Mouse (Mus musculus): Measurements from ENCODE around the gene Atf7ip.
A peak's percentile ranks its signal among the peaks of the same experiment; 100 is the strongest.
"Not testable (repeated sequence)": the region's sequence is repeated elsewhere in the genome, so short reads cannot be mapped to it uniquely, and the experiment has no call there.

Gene Atf7ip

DNA sequence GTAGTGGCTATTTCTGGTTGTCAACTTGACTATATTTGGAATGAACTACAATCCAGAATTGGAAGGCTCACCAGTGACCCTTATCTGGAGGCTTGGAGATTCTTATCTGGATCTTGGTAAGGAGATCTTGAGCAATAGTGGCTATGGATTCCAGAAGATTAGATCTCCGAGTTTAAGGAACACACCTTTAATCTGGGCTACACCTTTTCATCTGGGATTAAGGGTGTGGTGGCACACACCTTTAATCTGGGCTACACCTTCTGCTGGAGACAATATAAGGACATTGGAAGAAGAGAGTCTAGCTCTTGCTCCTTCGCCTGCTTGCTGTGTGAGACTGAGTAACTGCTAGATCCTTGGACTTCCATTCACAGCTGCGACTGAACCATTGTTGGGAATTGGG, at the start of gene Atf7ip:
Atf7ip (plus strand) TSS at position 301 of the 400 bp plus-strand sequence.
- DNase-seq (ENCODE audit: low read depth) = not testable (repeated sequence)

DNA sequence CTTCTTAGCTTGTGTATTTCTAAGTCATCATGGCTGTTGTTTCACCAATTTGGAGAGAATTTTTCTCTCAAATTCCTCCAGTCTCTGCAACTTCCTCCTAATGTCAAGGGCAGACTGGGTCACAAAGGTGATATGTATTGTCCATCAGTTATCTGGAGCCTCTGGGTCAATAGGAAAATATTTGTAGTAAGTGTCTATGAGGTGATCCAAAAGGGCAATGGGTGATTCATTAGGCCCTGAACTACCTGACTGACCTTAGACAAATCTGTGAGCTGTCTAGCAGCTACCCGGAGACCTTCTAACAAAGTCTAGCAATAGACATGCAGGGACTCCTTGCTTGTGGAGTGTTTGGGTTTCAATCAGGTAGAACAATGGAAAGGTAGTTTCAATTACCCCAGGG, 49.7 kb upstream of the Atf7ip start:
- no peak for DNase-seq (ENCODE audit: low read depth)

DNA sequence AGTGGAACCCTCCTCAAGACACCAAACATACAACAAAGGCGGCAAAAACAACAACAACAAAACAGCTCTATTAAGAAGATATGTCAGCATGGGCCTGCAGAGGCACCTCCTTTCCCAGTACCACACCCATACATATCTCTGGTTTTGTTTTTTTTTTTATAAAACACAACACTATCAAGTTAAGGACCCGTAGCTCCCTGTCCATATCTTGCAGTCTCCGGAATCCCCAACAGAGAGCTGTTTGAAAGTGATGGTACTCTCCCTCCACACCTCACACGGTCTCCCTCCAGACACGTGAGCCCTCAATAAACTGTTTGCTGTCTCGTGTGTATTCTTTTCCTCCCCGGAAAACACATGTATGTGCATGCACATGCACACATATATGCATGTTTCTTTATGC, 46.8 kb upstream of the Atf7ip start:
- DNase-seq (ENCODE audit: low read depth) = no peak

DNA sequence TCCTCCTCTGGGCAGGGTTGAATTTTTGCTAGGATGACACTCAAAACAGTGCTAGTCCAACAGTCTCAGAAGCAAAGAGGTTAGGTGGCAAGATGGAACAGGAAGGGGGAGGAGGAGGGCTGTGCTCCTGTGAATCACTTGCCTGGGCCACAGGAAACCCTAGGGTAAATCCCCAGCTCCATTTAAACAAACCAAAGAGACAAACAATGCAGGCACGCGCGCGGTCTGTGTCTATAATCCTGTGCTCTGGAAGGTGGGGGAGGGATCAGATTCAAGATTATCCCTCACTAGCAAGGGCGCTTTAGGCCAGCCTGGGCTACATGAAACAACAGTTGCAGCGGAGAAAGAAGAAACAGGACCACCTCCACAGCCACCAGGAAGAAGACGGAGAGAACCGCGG, 42.5 kb upstream of the Atf7ip start:
- no peak for DNase-seq (ENCODE audit: low read depth)

DNA sequence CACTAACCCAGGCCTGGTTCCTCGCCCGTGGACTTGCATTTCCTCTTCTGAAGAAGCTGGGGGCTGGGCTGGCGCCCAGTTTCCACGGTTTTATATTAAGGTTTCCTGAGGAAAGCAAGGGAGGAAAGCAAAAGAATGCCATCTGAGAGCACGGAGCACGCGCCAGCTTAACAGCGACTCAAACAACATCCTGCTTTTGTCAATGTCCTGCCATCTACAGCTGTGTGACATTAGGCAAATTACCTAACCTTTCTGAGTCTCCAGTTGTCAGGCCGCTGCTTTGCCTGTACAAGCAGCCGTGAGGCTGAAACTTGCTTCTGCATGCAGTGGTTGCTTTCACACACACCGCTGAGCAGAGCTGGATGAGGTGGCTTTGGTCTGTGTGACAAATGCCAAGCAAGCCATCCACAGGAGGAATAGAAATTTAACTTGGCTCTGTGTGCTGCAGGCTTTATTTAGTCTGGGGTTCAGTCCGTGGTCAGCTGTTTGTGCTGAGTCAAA, 41.8 kb upstream of the Atf7ip start:
- DNase-seq (ENCODE audit: low read depth) = no peak

DNA sequence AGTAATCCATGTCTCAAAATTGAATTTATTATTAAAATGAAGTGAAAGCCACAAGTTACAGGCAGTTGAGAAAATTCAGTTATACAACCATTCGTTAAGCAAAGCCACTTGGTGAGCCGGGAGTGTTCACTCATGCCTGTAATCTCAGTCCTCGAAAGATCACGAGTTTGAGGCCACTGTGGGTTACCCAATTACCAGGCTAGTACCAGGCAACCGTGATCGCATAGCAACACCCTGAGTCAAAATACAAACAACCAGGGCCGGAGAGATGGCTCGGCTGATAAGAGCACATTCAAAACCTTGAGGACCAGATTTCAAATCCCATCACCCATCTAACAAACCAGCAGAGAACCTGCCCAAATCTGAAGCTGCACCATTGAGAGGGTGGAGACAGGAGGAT, 40.9 kb upstream of the Atf7ip start:
- DNase-seq (ENCODE audit: low read depth) = no peak

DNA sequence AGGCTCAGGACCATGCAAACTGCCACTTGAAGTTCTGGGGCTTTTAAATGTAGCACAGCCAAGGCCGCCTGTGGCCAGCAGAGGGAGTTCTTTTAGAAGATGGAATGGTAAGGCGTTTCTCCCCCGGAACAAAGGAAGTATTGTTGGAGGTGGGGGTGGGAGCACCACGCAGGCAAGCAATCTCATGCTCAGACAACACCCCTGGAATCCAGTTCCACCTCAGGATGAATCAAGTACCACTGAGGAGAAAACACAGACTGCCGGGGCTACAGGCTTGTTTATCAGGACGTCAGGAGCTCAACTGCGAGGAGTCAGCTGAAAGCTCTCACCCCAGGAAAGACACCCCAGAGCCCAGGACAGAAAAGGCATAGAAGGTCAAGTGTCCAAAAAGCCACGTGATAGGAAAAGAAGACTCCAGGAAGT, 40.0 kb upstream of the Atf7ip start:
- DNase-seq (ENCODE audit: low read depth) = peak; percentile 87

DNA sequence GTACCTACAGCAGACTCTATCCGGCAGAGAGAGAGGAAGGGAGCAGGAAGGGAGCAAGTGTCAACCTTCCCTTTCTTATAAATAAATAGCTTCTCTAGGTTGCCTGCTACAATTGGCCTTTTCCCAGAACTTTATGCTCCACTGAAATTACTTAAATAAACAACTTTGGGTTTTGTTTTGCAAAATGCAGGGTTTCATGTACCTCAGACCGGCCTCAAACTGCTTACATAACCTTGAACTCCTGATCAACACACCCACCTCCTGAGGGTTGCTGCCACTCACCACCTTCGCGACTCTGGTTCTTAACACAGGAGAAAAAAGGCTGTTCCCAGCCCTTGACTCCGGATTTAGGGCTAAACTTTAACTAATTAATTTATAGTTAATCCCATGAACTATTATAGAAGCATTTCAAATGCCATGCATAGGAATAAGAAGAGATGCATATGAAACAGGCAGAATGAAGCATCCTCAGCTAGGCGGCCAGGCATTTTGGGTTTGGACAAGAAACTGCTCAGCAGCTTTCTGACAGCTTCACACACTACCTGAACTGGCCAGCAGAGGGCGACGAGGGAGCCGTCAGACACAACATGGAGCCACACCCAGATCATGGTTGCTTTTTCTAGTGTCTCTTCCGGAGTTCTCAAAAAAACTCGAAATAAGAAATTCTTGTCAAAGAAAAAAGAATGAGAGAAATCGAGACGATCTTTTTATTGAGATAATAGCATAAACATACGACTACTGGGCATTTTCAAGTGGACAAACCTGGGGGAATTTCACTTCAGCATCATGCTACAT, 38.8 kb upstream of the Atf7ip start:
- peak; percentile 88 for DNase-seq (ENCODE audit: low read depth)

DNA sequence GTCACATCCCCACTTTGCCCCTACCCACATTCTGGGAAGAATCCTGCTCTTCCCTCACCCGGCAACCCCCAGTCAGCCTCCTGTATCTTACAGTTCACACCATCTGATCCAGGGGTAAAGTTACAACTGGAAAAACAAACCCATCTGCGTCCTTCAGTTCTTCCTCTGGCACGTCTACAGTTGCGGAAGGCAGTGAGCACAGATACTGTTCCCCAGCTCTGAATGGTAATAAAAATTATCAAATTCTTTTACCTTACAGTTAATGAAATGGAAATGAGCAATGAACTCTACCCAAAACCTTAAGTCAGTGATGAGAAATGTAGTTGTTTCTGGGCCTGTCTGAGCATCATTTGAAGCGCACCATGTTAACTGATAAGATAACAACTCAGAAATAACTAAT, 38.1 kb upstream of the Atf7ip start:
- peak; percentile 42 for DNase-seq (ENCODE audit: low read depth)

DNA sequence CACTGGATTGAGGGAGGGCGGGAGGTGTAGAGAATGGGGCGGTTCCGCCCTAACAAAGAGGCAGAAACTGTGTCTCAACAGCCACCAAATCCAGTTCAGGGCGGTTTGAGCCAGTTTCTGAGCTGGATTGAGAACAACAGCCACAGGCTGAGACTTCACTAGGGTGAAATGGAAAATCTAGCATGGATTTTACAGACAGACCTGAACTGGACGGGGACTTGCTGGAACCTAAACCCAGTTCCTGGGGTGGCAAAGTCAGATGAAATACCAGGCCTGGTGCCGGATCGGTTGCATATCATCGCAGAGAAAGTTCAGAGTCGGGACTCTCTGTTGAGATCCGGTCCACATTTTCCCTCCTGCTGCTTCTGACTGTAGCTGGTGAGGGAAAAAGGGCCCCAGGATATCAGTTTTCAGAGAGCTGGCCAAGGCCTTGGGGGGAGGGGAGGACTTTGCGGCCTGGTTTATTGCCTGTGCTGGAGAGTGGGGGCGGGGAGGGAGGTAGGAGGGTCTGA, 37.5 kb upstream of the Atf7ip start:
- DNase-seq (ENCODE audit: low read depth) = peak; percentile 99

DNA sequence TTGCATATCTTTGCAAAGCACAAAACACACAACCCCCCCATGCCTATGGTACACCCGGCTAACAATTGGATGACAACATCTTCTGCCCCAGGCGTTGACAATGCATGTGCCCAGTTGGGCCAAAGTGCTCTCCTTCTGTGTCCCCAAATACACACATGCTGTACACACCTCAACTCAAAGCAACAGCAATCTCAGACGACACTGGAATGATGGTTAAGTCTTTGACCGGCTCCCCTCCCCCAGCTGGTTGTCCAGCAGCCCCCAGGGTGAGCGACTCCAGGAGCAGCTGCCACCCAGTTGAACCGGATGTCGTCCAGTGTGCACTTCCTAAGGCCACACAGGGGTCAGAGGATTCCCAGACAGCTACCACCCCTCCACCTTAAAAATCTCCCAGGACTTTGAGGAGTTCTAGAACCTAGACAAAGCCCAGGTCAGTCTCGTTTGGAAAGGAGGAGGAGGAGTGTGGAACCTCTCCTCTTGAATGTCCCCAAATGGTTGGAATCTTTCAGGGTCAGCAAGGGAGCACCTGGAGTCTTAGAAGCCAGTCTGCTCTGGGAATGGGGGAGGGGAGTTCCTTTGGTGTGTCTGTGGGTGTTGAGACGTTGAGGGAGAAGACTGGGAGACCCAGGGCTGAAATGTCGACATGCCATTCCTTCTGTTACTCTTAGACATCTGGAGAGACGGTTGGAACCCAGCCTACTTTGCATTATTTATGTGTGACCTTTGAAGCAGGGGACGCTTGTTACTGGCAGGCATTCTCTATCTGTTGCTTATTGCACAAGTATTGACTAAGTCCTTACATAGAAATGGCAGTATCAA, 36.8 kb upstream of the Atf7ip start:
- no peak for DNase-seq (ENCODE audit: low read depth)

DNA sequence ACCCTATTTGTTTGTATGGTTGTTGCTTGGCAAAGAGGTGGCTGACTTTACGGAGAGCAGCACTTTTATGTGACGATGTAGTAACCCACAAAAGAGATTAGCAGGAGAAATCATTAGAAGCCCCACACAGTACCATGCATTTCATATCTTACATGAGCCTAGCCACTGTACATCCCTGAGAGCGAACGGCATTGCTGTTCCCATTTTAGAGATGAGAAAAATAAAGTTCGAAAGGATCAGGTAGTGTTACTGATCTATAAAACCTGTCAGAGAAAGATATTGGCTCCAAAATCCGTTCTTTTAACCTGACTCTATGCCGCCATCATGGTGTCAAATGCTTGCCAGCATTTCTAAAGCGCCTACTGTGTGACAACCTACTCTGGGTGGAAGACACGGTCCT, 36.2 kb upstream of the Atf7ip start:
- no peak for DNase-seq (ENCODE audit: low read depth)

DNA sequence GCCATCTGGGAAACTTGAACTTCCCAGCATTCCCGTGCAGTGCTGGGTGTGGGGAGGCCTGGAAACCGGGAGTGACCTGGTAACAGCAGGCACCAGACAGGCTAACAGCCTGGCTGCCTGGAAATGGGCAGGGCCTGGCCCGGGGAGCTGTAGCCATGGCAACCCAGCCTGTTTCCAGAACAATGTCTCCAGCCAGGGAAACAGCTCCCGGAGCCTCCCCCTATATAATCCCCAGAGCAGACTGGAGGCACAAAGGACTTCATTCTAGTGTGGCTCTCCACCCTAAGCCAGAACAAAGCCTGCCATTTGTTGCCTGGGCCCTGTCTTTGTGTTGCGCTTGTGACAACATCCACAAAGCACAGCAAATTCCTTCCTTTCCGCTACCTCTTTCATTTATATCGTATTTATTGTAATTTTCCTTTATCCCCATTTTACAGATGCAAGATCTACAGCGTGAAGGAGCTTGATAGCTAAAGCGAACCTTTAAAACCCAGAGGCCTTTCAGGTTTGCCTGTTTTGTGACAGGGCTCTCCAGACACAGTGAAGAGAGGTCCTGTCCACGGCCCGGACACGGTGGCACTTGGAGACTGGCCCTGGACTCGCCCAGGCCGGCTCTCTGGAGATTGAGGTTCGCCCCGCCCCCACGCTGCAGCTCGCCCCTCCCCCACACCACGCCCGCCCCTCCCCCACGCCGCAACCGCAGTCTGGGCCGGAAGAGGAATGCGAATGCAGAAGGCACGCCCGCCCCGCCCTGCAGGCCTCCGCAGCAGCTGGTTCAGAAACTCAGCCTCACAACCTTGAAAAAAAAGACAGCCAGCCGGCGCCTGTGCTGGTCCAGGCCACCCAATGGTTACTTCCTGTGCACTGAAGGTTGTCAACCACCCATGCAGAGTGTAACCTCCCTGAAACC, 35.4 kb upstream of the Atf7ip start:
- DNase-seq (ENCODE audit: low read depth) = peak; percentile 81

DNA sequence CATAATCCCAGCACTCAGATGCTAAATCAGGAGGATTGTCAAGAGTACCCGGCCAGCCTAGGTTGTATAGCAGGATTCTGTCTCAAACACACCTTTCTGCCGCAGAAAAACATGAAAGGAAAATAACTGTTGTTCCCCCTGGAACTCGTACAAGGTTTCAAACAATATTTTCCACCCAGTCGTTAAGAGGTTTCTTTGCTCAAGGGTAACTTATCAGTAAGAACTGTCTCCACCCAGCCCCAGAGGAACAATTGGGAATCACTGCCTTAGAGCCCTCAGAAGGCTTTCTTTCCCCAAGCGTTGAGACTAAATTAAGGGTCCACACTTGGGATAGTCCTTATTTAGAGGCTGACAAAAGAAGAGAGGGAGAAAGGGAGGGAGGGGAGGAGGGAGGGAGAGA, 34.4 kb upstream of the Atf7ip start:
- DNase-seq (ENCODE audit: low read depth) = no peak

DNA sequence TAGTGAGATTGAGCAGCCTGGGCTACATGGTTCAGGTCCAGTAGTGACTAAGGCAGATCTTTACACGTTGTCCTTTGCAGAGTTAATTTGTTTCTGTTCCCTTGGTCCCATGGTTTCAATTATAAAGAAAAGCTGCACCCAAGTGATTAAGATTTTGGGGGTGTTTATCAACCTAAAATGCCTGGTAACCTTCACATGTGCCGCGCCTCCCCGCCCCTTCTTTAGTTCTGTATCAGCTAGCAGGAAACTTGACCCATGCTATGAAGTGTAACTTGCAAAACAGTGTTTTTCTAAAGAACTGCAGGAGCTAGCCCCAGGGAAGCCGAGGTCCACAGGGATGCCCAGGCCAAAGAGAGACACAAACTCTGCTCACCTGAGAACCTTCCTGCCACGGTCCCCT, 33.2 kb upstream of the Atf7ip start:
- DNase-seq (ENCODE audit: low read depth) = no peak

DNA sequence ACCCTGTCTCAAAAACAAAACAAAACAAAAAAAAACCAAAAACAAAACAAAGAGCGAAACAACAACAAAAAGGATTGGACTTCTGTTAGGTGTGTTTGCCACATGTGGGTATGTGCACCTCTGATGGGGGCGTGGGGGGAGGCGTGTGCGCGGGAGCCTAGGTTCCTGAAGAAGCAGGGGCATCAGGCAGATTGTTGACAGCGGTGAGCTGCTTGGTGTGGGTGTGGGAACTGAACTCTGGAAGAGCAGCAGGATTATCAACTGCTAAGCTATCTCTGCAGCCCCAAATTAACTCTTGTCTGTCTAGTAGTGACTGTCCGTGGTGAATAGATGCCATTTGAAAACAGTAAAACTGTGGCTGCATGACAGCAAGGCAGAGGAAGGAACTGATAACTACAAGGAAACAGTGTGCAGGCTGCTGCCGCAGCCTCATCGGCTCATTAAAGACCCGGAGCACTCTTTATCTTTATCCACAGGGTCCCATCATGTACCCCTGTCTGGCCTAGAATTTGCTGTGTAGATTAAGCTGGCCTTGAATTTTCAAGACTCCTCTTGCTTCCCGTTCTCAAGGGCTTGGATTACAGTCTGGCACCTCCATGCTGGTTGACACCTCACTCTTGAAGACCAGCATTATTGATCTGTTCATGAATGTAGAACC, 32.4 kb upstream of the Atf7ip start:
- no peak for DNase-seq (ENCODE audit: low read depth)

DNA sequence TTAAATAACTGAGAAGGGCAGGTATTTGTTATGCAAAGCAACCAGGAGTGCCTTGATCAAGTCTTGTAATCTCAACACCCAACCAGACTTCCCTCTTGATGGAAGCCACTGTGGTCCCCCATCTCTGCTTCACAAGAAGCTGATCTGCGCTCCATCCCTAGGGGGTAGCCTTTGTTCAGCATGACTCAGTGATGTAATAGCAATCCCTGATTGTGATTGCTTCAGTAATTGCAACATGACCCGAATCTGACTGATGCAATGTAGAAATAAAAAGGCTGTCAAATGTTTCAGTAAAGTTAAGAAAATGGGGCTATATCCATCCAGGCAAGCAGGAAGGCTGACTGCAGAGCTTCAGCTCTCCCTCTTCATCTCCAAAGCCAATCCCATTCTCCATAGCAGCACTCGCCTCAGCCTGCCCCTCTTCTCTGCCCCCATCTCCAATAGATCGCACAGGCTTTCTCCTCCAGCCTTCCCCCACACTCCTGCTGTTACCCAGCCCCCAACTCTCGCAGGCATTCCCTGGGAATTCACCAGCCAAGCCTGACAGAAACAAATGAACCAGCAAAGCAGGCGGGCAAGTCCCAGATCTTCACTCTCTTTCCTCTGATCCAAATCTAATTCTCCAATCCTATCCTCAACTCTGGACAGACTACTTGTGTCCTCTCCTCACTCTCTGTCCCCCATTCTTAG, 30.7 kb upstream of the Atf7ip start:
- peak; percentile 79 for DNase-seq (ENCODE audit: low read depth)

DNA sequence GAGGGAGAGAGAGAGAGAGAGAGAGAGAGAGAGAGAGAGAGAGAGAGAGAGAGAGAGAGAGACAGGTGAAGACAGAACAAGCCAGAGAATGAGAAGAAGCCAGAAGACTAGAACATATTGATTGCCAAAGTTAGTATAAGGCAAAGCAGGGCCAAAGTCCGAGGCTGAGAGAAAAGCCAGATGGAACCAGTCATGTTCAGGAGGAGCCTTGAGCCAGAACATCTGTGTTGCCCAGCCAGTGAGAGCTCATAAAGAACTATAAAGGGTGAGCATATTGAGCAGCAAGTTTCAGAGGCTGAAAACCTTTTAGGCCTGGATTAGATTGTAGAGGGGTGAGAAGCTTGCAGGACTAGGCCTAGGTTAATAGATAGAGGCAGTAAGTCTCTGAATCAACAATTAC, 28.1 kb upstream of the Atf7ip start:
- no peak for DNase-seq (ENCODE audit: low read depth)

DNA sequence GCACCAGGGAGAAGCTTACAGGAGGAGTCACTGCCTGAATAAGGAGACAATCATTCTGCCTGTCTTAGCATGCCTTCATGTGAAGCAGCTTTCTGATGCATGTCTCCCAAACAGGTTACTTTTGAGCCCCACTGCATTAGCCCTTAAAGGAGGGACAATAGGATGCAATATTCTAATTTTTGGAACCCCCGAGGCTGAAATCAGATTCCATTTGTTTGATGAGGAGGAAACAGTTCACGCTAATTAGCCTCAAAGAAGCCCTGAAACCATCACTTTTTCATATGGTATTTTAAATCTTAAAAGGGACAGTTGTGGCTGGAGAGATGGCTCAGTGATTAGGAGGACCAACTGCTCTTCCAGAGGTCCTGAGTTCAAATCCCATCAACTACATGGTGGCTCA, 22.4 kb upstream of the Atf7ip start:
- no peak for DNase-seq (ENCODE audit: low read depth)

DNA sequence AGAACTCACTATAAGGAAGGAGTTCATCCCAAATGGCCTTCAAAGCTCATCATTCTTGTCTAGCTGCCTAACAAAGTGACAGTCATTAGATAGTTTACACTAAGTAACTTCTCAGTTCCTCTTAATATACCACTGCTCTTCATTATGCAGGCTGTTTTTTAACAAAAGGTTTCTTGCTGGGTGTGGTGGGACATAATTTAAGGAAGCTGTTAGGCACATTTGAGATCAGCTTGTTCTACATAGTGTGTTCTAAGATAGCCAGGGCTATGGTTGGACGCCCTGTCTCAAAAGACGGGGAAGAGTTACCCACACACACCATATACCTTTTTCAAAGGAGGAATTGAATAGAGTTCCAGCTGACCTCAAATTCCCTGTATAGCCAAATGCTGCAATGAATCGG, 21.9 kb upstream of the Atf7ip start:
- no peak for DNase-seq (ENCODE audit: low read depth)

DNA sequence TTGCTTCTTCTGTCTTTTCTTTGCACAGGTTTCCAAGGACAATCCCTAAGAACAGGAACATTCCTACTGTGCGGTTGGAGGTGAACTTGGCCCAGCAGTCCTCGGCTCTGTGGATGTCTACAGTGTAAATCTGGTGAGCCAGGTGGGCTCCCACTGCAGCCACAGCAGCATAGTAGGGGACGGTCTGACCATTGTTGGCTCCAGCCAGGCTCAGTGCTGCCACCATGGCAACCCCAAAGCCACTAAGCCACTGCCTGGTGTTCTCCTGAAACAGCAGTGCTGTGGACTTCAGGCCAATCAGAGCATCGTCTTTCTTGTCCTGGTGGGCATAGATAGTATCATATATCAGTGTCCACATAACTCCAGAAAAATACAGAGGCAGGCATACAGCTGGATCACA, 19.8 kb upstream of the Atf7ip start:
- no peak for DNase-seq (ENCODE audit: low read depth)
